Mouse (Mus musculus): ENCODE data around the gene Ctr9. TPM values are rescaled to one million over a fixed set of nuclear protein-coding genes. Genes with fewer than 3 reads are reported as not detected.
A peak's percentile ranks its signal among the peaks of the same experiment; 100 is the strongest.

Gene Ctr9
- polyA plus RNA-seq, 1 experiment from 2014 or later: 21.8 TPM

DNA sequence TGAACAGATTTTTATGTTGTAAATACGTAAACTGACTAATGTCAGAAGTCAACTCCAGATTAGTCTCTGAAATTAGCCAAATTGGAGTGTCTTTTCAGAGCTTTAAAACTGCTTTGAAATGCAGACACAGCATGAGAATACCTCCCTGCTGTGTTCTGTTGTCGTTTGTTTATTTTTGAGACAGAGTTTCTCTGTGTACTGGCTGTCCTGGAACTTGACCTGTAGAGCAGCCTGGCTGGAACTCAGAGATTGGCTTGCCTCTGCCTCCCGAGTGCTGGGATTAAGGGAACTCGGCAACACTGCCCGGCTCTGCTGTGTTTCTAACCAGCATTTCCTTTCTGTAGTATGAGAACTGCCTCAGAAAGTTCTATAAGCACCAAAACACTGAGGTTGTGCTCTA is 20.2 kb downstream of the Ctr9 start:
- H3K27me3 ChIP-seq: no peaks in the 10 kb centered on the region
- H3K36me3 ChIP-seq (replicated peaks): peaks cover 89% of the 10 kb centered on the region
- H3K4me2 ChIP-seq: no peak overlapping the region
- no peaks in the 10 kb centered on the region for H3K9me3 ChIP-seq (replicated peaks)
- no peak overlapping the region for H3K9ac ChIP-seq
- WGBS (ENCODE audit: insufficient replicate concordance): 80% methylated on average over 5 of the region's 5 CpGs
- no peak overlapping the region for H3K27ac ChIP-seq (replicated peaks)
- no peak overlapping the region for H3K4me3 ChIP-seq (replicated peaks)
- no peaks in the 10 kb centered on the region for H3K4me1 ChIP-seq (replicated peaks)
- no peak for ATAC-seq (ENCODE audit: insufficient read depth)

DNA sequence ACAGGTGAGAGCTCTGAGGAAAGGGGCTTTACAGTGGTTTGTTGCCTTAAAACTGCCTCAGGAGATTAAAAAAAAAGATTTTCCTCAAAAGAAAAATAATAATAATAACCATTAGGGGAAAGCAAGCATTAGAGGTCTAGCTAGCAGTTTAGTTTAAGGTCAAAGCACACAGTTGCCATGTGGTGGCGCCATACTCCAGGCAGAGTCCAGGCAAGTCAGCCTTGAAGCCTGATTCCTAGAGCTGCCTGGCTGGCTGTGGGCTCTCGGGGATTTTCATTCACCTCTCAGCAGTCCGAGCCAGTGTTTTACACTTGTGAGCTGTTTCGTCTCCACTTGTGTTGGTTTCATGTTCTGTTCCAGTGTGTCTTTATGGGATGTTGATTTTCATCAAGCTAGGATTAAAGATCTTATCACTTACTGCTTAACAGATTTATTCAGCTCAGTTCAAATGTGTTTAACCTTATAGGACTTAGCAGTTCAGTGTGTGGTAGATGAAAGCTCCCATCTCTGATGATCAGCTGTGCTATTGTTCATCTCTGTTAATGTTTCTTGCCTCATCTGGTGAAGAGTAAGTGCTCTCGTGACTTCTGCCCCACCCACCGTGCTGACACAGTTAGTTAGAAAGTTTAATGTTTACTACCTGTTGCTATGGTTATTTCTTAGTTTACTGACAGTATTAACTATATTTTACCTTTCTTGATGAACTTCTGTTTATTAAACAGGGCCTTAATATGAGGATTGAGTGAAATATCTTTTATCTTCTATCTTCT is 21.1 kb downstream of the Ctr9 start:
- WGBS (ENCODE audit: insufficient replicate concordance): 63% methylated on average over 6 of the region's 6 CpGs
- Histone ChIP-seq H3K36me3 (replicated peaks) (peaks cover 89% of the 10 kb centered on the region), H3K9ac (no peak overlapping the region), H3K4me2 (no peak overlapping the region), H3K27ac (replicated peaks) (no peak overlapping the region), H3K9me3 (replicated peaks) (no peaks in the 10 kb centered on the region), H3K4me1 (replicated peaks) (no peaks in the 10 kb centered on the region), H3K27me3 (no peaks in the 10 kb centered on the region), H3K4me3 (replicated peaks) (no peak overlapping the region)
- ATAC-seq (ENCODE audit: insufficient read depth): no peak

DNA sequence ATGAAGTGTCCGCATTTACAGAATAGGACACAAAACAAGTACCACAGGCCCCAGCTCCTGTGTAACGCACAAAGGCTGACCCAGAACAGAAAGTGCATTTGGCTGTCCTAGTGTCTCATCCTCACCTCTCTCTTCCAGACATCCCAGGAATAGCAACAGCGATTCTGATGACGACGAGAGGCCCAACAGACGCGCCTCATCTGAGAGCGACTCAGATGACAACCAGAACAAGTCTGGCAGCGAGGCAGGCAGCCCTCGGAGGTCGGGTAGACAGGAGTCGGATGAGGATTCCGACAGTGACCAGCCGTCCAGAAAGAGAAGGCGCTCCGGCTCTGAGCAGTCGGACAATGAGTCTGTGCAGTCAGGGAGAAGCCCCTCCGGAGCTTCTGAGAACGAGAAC is 26.5 kb downstream of the Ctr9 start:
- H3K27ac ChIP-seq (replicated peaks): no peak overlapping the region
- ATAC-seq (ENCODE audit: insufficient read depth): no peak
- no peak overlapping the region for H3K9ac ChIP-seq
- H3K4me2 ChIP-seq: no peak overlapping the region
- H3K36me3 ChIP-seq (replicated peaks): peaks cover 58% of the 10 kb centered on the region
- 83% methylated on average over 19 of the region's 19 CpGs for WGBS (ENCODE audit: insufficient replicate concordance)
- H3K4me3 ChIP-seq (replicated peaks): no peak overlapping the region
- no peaks in the 10 kb centered on the region for H3K9me3 ChIP-seq (replicated peaks)
- H3K27me3 ChIP-seq: no peaks in the 10 kb centered on the region
- no peaks in the 10 kb centered on the region for H3K4me1 ChIP-seq (replicated peaks)

DNA sequence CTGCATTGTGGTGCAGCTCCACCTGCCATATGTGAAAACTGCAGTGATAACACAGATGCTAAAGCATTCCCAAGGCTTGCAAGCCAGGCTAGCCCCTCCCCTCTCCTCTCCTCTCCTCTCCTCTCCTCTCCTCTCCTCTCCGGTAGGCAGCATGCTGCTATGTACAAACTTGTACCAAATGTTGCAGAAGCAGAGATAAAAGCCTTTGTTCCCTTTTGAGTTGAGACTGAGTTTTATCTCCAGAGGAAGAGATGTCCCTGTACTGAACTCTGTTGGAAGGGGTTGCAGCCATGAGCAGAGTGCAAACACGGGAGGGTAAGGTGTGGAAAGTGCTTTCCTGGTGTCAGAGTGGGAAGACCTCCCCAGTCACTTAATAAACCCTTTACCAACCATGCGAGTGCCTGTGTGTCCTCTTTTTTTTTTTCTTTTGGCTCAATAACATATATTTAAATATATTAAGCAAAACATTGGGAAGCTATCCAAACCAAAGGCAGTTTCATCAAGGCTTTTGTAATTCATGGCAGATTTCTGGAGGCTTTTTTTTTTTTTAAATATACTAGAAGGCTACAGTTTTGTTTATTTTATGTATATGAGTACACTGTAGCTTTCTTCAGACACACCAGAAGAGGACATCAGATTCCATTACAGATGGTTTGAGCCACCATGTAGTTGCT is 27.4 kb downstream of the Ctr9 start:
- H3K9ac ChIP-seq: no peak overlapping the region
- no peak overlapping the region for H3K4me3 ChIP-seq (replicated peaks)
- no peaks in the 10 kb centered on the region for H3K27me3 ChIP-seq
- H3K36me3 ChIP-seq (replicated peaks): peaks cover 51% of the 10 kb centered on the region
- ATAC-seq (ENCODE audit: insufficient read depth): no peak
- H3K27ac ChIP-seq (replicated peaks): no peak overlapping the region
- WGBS (ENCODE audit: insufficient replicate concordance): 58% methylated on average over 3 of the region's 3 CpGs
- H3K9me3 ChIP-seq (replicated peaks): no peaks in the 10 kb centered on the region
- H3K4me1 ChIP-seq (replicated peaks): no peaks in the 10 kb centered on the region
- H3K4me2 ChIP-seq: no peak overlapping the region

DNA sequence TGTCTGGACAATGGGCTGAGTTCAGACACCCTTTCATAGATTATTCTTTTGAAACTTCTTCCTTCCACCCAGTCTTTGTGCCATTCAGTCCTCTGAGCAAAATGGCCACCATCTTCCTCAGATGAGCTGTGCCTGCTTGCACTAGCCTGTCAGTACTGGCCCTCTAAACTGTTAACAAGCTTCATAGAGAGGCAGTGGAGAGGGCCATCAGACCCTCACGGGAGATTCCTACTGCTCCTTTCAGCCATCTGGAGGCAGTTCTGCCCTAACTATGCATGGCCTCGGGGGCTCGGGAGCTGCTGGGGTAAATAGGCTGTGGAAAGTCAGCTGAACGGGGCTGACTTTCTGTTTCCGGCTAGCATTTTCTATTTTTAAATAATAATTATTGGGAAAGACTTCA is 30.8 kb downstream of the Ctr9 start:
- no peak for ATAC-seq (ENCODE audit: insufficient read depth)
- no peak overlapping the region for H3K4me2 ChIP-seq
- H3K27ac ChIP-seq (replicated peaks): no peak overlapping the region
- no peaks in the 10 kb centered on the region for H3K9me3 ChIP-seq (replicated peaks)
- 73% methylated on average over 5 of the region's 5 CpGs for WGBS (ENCODE audit: insufficient replicate concordance)
- H3K4me3 ChIP-seq (replicated peaks): no peak overlapping the region
- no peaks in the 10 kb centered on the region for H3K4me1 ChIP-seq (replicated peaks)
- peaks cover 23% of the 10 kb centered on the region for H3K36me3 ChIP-seq (replicated peaks)
- no peak overlapping the region for H3K9ac ChIP-seq
- H3K27me3 ChIP-seq: no peaks in the 10 kb centered on the region

DNA sequence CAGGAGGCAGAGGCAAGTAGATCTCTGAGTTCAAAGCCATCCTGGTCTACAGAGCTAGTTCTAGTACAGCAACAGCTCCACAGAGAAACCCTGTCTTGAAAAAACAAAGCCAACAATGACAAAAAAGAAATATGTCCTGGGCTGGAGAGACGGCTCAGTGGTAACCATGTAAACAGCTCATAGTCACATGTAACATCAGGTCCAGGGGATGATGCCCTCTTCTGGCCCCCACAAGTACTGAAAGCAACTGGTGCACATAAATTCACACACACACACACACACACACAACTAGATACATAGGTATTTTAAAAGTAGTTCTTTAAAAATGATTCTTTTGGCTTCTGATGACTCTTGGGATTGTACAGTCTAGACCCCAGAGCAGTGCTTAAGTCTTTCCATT is 34.2 kb downstream of the Ctr9 start:
- Histone ChIP-seq H3K27me3 (no peaks in the 10 kb centered on the region), H3K9me3 (replicated peaks) (peaks cover 4% of the 10 kb centered on the region; the same call in 1 of the 2 replicates), H3K36me3 (replicated peaks) (peaks cover 12% of the 10 kb centered on the region), H3K4me3 (replicated peaks) (no peak overlapping the region), H3K4me2 (no peak overlapping the region), H3K4me1 (replicated peaks) (no peaks in the 10 kb centered on the region), H3K9ac (no peak overlapping the region), H3K27ac (replicated peaks) (no peak overlapping the region)
- 81% methylated on average over 1 of the region's 1 CpGs for WGBS (ENCODE audit: insufficient replicate concordance)
- ATAC-seq (ENCODE audit: insufficient read depth): no peak

DNA sequence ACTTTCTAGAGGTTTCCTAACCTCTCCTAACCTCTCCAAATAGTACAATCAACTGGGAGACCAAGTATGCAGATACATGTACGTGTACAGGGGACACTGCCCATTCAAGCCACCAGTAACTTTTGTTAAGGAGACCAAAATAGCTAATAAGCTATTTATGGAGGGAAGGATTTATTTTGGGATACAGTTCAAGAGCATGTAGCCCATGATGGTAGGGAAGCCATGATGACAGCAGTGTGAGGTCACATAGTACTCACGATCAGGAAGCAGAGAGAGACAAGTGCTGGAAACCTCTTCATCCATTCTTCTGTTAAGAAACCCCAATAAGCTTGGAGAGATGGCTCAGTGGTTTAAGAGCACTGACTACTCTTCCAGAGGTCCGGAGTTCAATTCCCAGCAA is 39.4 kb downstream of the Ctr9 start:
- Histone ChIP-seq H3K4me1 (replicated peaks) (no peaks in the 10 kb centered on the region), H3K27ac (replicated peaks) (no peak overlapping the region), H3K9ac (no peak overlapping the region), H3K9me3 (replicated peaks) (peaks cover 9% of the 10 kb centered on the region), H3K4me2 (no peak overlapping the region), H3K4me3 (replicated peaks) (no peak overlapping the region), H3K27me3 (no peaks in the 10 kb centered on the region), H3K36me3 (replicated peaks) (peaks cover 62% of the 10 kb centered on the region)
- WGBS (ENCODE audit: insufficient replicate concordance): 99% methylated on average over 3 of the region's 3 CpGs
- ATAC-seq (ENCODE audit: insufficient read depth): no peak

DNA sequence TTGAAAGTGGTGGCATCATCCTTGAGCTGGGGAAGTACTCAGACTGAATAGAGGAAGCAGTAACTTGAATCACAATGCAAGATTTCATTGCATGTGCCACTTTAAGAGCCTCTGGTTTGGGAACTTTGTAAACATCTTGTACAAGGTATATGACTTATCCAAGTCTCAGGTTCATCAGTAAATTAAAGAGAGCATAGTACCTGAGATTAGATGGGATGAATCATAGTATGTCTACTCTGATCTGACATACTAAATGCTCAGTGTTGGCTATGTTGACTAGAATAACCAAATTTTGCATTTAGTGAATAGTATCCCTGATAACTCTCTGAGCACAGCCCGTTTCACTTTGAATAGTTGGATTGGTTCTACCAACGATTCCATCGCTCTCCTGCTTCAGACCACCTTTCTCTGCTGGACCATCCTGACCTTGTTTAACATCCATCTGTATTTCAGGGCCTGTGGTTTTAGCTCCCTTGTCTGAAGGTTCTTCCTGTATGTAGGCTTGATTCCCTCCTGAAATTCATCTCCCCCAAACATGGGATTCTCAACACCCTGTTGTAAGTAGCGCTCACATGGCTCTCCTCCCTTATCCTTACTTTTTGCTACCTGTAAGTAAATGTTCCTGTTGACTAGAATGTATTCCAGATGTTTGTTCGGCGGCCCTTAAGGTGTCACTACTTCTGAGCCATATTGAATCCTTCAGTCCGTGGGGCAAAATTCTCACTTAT is 40.9 kb downstream of the Ctr9 start:
- 90% methylated on average over 7 of the region's 7 CpGs for WGBS (ENCODE audit: insufficient replicate concordance)
- Histone ChIP-seq H3K9ac (no peak overlapping the region), H3K36me3 (replicated peaks) (peaks cover 70% of the 10 kb centered on the region), H3K4me3 (replicated peaks) (no peak overlapping the region), H3K4me2 (no peak overlapping the region), H3K27me3 (no peaks in the 10 kb centered on the region), H3K27ac (replicated peaks) (no peak overlapping the region), H3K9me3 (replicated peaks) (peaks cover 9% of the 10 kb centered on the region), H3K4me1 (replicated peaks) (no peaks in the 10 kb centered on the region)
- ATAC-seq (ENCODE audit: insufficient read depth): peak; percentile 37; the same call in 1 of the 2 replicates

DNA sequence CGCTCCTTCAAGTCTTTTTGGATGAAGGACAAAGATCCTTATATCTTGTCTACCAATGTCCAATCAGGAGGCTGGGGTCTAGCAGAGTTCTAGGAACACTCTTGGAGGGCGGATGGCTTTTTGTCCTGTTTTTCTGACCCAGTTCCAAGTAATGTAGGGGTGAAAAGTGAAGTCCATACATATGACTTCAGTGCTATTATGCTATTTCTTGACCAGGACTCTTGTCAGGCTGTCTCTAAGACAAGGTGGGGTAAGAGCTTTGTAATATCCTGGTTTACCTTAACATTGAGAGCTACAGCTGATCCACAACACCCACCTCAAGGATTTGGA is 41.4 kb downstream of the Ctr9 start:
- H3K4me3 ChIP-seq (replicated peaks): no peak overlapping the region
- no peaks in the 10 kb centered on the region for H3K27me3 ChIP-seq
- peaks cover 9% of the 10 kb centered on the region for H3K9me3 ChIP-seq (replicated peaks)
- H3K27ac ChIP-seq (replicated peaks): no peak overlapping the region
- 96% methylated on average over 2 of the region's 2 CpGs for WGBS (ENCODE audit: insufficient replicate concordance)
- H3K36me3 ChIP-seq (replicated peaks): peaks cover 75% of the 10 kb centered on the region
- peaks cover under 1% of the 10 kb centered on the region; the same call in 1 of the 2 replicates for H3K4me1 ChIP-seq (replicated peaks)
- H3K9ac ChIP-seq: no peak overlapping the region
- no peak overlapping the region for H3K4me2 ChIP-seq
- ATAC-seq (ENCODE audit: insufficient read depth): 0 out of 2 replicates have a peak, but pooled peaks have one; percentile 15

DNA sequence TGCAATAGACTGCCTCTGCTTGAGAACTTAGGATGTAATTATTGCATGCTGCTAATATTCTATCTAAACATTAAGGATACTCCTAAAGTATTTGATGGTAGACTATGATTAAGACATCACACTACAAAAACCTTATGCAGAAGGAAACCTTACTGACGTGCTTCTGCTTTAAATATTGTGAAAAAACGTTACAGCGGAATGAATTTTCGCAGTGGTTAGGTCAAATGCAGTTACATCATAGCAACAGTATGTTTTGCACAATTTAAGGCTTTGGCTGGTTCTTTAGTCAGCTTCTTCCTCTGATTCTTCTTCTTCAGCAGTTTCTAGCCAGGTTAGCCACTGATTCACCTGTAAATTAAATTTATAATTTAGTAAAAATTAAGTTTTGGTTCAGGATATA is 43.7 kb downstream of the Ctr9 start:
- Histone ChIP-seq H3K9me3 (replicated peaks) (peaks cover 9% of the 10 kb centered on the region), H3K36me3 (replicated peaks) (peaks cover 95% of the 10 kb centered on the region), H3K4me3 (replicated peaks) (no peak overlapping the region), H3K27ac (replicated peaks) (no peak overlapping the region), H3K27me3 (no peaks in the 10 kb centered on the region), H3K9ac (no peak overlapping the region), H3K4me2 (no peak overlapping the region), H3K4me1 (replicated peaks) (peaks cover 10% of the 10 kb centered on the region; the same call in 1 of the 2 replicates)
- ATAC-seq (ENCODE audit: insufficient read depth): no peak
- WGBS (ENCODE audit: insufficient replicate concordance): 88% methylated on average over 4 of the region's 4 CpGs

DNA sequence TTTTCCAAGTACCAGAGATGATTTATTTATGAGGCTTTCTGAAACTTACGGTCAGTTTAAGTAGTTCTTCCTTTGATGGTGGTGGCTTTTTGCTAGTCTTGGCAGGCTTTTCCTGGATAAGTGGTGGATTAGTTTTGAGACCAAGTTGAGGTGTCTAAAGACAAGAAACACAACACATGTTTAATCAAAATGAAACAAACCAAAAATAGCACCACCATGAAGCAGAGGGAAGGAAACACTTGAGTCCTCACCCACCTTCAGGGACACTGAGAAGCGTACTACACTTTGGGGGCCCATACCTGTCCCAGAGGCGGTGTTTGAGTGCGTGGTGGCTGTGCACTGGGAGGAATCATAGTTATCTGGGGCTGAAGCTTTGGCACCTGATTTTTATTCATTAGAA is 46.5 kb downstream of the Ctr9 start:
- Histone ChIP-seq H3K9me3 (replicated peaks) (no peaks in the 10 kb centered on the region), H3K4me3 (replicated peaks) (no peak overlapping the region), H3K27ac (replicated peaks) (no peak overlapping the region), H3K36me3 (replicated peaks) (peaks cover 95% of the 10 kb centered on the region), H3K9ac (no peak overlapping the region), H3K27me3 (no peaks in the 10 kb centered on the region), H3K4me1 (replicated peaks) (peaks cover 26% of the 10 kb centered on the region), H3K4me2 (no peak overlapping the region)
- WGBS (ENCODE audit: insufficient replicate concordance): 94% methylated on average over 4 of the region's 4 CpGs
- no peak for ATAC-seq (ENCODE audit: insufficient read depth)

Measured in liver, embryonic 15.5 days (tissue).